Mouse (Mus musculus): ENCODE measurements around the gene Jun. TPM values are rescaled to one million over a fixed set of nuclear protein-coding genes. Genes with fewer than 3 reads are reported as not detected.

Gene Jun
- polyA plus RNA-seq, 1 experiment from 2014 or later, result 53.6 TPM

DNA sequence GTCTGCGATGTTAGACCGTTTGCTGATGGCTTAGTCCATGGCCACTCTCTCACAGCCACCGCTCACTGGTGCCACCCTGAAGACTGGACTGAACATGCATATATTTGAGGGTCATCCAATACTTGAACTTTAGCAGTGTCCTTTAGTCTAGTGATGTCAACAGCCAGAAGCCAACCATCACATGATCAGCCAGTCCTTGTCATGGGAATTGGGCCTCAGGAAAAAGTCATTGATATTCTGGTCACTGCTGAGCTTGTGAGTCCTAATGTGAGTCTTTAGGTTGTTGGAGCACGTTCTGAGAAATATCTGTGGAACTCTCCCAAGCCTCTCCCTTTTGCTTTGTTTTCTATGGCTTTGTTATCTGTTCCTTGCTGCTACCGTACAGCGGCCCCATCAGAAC, 43.3 kb upstream of the Jun start:
- no peak overlapping the region for H3K4me3 ChIP-seq (ENCODE audit: low read depth, low read length)
- ATAC-seq (ENCODE audit: low read depth) (no peak), DNase-seq (ENCODE audit: low spot score) (no peak)
- 94% methylated on average over 6 of the region's 6 CpGs for WGBS
- no peaks in the 10 kb centered on the region for H3K9me3 ChIP-seq (ENCODE audit: control insufficient read depth, low read length)
- no peaks in the 10 kb centered on the region for H3K36me3 ChIP-seq (ENCODE audit: control insufficient read depth, insufficient read depth, low read length)
- no peaks in the 10 kb centered on the region for H3K27me3 ChIP-seq (replicated peaks; ENCODE audit: control insufficient read depth, insufficient read depth, low read length)
- no peak overlapping the region for H3K9ac ChIP-seq (ENCODE audit: low read depth, low read length)
- peaks cover 21% of the 10 kb centered on the region; the same call in 1 of the 2 replicates for H3K4me1 ChIP-seq (ENCODE audit: control insufficient read depth, insufficient read depth, low read length)
- no peak overlapping the region for H3K4me2 ChIP-seq (ENCODE audit: low read depth, low read length)
- no peak overlapping the region for H3K27ac ChIP-seq (replicated peaks; ENCODE audit: low read depth, low read length)

DNA sequence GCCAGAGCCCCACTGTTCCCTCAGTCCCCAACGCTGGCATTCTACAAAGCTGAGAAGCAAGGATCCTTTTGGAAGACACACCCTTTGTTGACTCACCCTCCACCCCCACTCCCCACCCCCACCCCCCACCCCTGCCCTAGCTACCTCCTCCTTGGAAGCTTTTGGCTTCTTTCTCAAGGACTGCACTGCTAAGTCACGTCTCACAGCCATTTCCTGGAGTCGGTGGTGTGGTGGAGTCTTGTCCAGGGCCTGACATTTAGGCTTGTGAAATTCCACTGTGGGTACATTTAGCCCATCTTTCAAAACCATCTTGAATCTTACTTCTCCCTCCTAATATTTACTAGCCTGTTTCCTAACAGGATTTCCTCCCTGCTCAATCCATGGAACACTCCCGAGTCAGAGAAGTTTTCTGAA, 42.7 kb upstream of the Jun start:
- Histone ChIP-seq H3K27ac (replicated peaks; ENCODE audit: low read depth, low read length) (0 out of 2 replicates have a peak overlapping the region, but pooled peaks have one; percentile 13), H3K4me3 (ENCODE audit: low read depth, low read length) (no peak overlapping the region), H3K9me3 (ENCODE audit: control insufficient read depth, low read length) (no peaks in the 10 kb centered on the region), H3K4me2 (ENCODE audit: low read depth, low read length) (no peak overlapping the region), H3K9ac (ENCODE audit: low read depth, low read length) (no peak overlapping the region), H3K27me3 (replicated peaks; ENCODE audit: control insufficient read depth, insufficient read depth, low read length) (no peaks in the 10 kb centered on the region), H3K4me1 (ENCODE audit: control insufficient read depth, insufficient read depth, low read length) (peaks cover 21% of the 10 kb centered on the region; the same call in 1 of the 2 replicates), H3K36me3 (ENCODE audit: control insufficient read depth, insufficient read depth, low read length) (no peaks in the 10 kb centered on the region)
- DNase-seq (ENCODE audit: low spot score) (no peak), ATAC-seq (ENCODE audit: low read depth) (no peak)
- WGBS, result 49% methylated on average over 4 of the region's 4 CpGs

DNA sequence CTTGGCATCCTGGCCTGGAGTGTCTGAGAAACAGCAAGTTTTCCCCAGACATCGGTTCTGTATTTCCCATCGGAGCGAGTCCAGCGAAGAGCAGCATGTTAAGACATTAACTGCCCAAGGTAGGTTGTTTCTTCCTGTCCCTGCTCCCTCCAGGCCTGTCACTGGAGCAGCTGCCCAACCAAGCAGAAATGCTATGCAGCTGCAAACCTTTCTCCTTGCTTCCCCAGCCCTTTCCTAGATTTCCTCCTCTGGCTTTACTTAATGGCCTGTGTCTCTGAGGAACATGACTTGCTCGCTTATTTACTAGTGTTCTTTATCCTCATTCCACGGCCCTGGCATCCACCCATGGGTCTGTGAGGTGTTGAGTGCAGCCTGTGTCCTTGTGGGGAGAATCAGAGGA, 41.6 kb upstream of the Jun start:
- WGBS, result 60% methylated on average over 6 of the region's 6 CpGs
- Histone ChIP-seq H3K4me2 (ENCODE audit: low read depth, low read length) (no peak overlapping the region), H3K9me3 (ENCODE audit: control insufficient read depth, low read length) (no peaks in the 10 kb centered on the region), H3K4me1 (ENCODE audit: control insufficient read depth, insufficient read depth, low read length) (peaks cover 21% of the 10 kb centered on the region; the same call in 1 of the 2 replicates), H3K36me3 (ENCODE audit: control insufficient read depth, insufficient read depth, low read length) (no peaks in the 10 kb centered on the region), H3K4me3 (ENCODE audit: low read depth, low read length) (no peak overlapping the region), H3K27me3 (replicated peaks; ENCODE audit: control insufficient read depth, insufficient read depth, low read length) (no peaks in the 10 kb centered on the region), H3K27ac (replicated peaks; ENCODE audit: low read depth, low read length) (no peak overlapping the region; the same call in 1 of the 2 replicates), H3K9ac (ENCODE audit: low read depth, low read length) (no peak overlapping the region)
- ATAC-seq (ENCODE audit: low read depth), result no peak
- DNase-seq (ENCODE audit: low spot score), result no peak

DNA sequence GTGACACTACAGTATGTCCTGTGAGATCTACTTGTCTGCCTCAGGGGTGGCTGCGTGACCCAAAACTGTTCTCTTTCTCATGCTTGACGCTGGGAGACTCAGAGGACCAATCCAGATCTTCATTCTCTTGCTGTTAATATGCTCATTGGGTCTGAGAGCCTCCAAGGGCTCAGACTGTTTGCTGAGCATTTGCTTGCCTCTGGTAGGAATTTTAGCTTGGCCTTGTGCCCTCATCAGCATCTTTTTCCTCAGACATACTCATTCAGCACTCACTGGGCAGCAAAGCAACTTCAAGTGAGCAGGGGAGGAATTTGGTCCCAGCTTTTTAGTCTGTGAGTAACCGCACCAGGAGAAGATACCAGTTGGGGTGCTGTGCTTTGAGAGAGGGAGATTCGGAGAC, 40.5 kb upstream of the Jun start:
- Histone ChIP-seq H3K9ac (ENCODE audit: low read depth, low read length) (no peak overlapping the region), H3K9me3 (ENCODE audit: control insufficient read depth, low read length) (no peaks in the 10 kb centered on the region), H3K4me2 (ENCODE audit: low read depth, low read length) (no peak overlapping the region), H3K27ac (replicated peaks; ENCODE audit: low read depth, low read length) (no peak overlapping the region), H3K36me3 (ENCODE audit: control insufficient read depth, insufficient read depth, low read length) (no peaks in the 10 kb centered on the region), H3K4me1 (ENCODE audit: control insufficient read depth, insufficient read depth, low read length) (peaks cover 11% of the 10 kb centered on the region; the same call in 1 of the 2 replicates), H3K27me3 (replicated peaks; ENCODE audit: control insufficient read depth, insufficient read depth, low read length) (no peaks in the 10 kb centered on the region), H3K4me3 (ENCODE audit: low read depth, low read length) (no peak overlapping the region)
- ATAC-seq (ENCODE audit: low read depth), result no peak
- no peak for DNase-seq (ENCODE audit: low spot score)
- 77% methylated on average over 4 of the region's 4 CpGs for WGBS

DNA sequence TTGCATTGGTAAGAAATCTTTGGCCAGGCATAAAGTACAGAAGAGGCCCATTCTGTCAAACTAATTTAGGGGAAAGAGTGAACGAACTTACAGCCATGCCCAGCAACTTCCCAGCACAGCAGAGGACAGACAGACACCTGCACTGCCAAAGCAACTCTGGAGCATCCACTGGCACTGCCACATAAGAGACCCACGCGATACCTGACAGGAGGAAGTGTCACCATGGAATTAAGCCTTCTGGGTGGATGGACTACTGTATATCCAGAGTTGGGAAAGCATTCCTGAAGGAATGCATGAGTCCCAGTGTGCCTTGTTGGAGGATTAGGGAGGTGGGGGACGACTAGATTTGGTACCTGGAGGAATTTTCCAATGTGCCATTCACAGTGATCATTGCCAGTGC, 39.5 kb upstream of the Jun start:
- H3K9me3 ChIP-seq (ENCODE audit: control insufficient read depth, low read length), result no peaks in the 10 kb centered on the region
- no peak overlapping the region for H3K27ac ChIP-seq (replicated peaks; ENCODE audit: low read depth, low read length)
- H3K4me2 ChIP-seq (ENCODE audit: low read depth, low read length), result no peak overlapping the region
- H3K27me3 ChIP-seq (replicated peaks; ENCODE audit: control insufficient read depth, insufficient read depth, low read length), result no peaks in the 10 kb centered on the region
- no peak overlapping the region for H3K9ac ChIP-seq (ENCODE audit: low read depth, low read length)
- DNase-seq (ENCODE audit: low spot score) (no peak), ATAC-seq (ENCODE audit: low read depth) (no peak)
- no peak overlapping the region for H3K4me3 ChIP-seq (ENCODE audit: low read depth, low read length)
- H3K36me3 ChIP-seq (ENCODE audit: control insufficient read depth, insufficient read depth, low read length), result no peaks in the 10 kb centered on the region
- peaks cover 10% of the 10 kb centered on the region; the same call in 1 of the 2 replicates for H3K4me1 ChIP-seq (ENCODE audit: control insufficient read depth, insufficient read depth, low read length)
- 81% methylated on average over 4 of the region's 4 CpGs for WGBS

DNA sequence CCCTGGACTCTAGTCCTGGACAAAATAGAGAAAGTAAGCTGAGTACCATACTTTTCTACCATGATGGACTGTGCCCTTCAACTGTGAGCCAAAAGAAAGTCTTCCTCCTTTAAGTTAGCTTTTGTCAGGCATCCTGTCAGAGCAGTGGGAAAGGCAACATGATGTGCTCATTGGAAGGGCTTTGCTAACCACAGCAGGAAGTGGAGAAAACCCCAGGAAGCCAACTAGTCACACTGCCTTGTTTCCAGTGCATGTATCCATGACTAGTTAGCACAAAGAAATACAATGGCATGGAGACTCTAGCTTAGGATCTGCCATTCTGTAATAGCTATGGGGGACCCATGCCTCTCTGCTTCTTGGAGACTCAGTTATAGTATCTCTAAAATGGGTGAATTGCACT, 37.9 kb upstream of the Jun start:
- H3K4me1 ChIP-seq (ENCODE audit: control insufficient read depth, insufficient read depth, low read length), result peaks cover 10% of the 10 kb centered on the region; the same call in 1 of the 2 replicates
- DNase-seq (ENCODE audit: low spot score) (no peak), ATAC-seq (ENCODE audit: low read depth) (no peak)
- H3K9me3 ChIP-seq (ENCODE audit: control insufficient read depth, low read length), result no peaks in the 10 kb centered on the region
- H3K4me2 ChIP-seq (ENCODE audit: low read depth, low read length), result no peak overlapping the region
- no peak overlapping the region for H3K4me3 ChIP-seq (ENCODE audit: low read depth, low read length)
- no peaks in the 10 kb centered on the region for H3K36me3 ChIP-seq (ENCODE audit: control insufficient read depth, insufficient read depth, low read length)
- no peak overlapping the region for H3K9ac ChIP-seq (ENCODE audit: low read depth, low read length)
- H3K27me3 ChIP-seq (replicated peaks; ENCODE audit: control insufficient read depth, insufficient read depth, low read length), result no peaks in the 10 kb centered on the region
- H3K27ac ChIP-seq (replicated peaks; ENCODE audit: low read depth, low read length), result no peak overlapping the region

DNA sequence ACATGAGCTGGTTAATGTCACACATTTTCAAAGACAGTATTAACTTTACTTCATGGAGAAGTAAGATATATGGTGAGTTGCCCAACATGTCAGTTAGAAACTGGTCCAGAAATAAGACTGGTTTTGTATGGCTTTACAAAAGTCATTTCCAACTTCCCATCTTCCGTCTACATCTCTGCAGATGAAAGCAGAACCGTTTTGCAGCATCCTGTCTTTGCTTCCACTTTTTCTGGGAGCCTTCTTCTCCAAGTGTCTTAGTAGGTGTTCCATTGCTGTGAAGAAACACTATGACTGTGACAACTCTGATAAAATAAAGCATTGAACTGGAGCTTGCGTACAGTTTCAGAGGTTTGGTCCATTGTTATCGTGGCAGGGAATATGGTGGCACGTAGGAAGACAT, 37.0 kb upstream of the Jun start:
- no peak overlapping the region for H3K9ac ChIP-seq (ENCODE audit: low read depth, low read length)
- no peak for DNase-seq (ENCODE audit: low spot score)
- ATAC-seq (ENCODE audit: low read depth), result no peak
- peaks cover 10% of the 10 kb centered on the region; the same call in 1 of the 2 replicates for H3K4me1 ChIP-seq (ENCODE audit: control insufficient read depth, insufficient read depth, low read length)
- no peaks in the 10 kb centered on the region for H3K36me3 ChIP-seq (ENCODE audit: control insufficient read depth, insufficient read depth, low read length)
- 92% methylated on average over 5 of the region's 5 CpGs for WGBS
- no peak overlapping the region for H3K4me3 ChIP-seq (ENCODE audit: low read depth, low read length)
- H3K4me2 ChIP-seq (ENCODE audit: low read depth, low read length), result no peak overlapping the region
- no peaks in the 10 kb centered on the region for H3K27me3 ChIP-seq (replicated peaks; ENCODE audit: control insufficient read depth, insufficient read depth, low read length)
- H3K9me3 ChIP-seq (ENCODE audit: control insufficient read depth, low read length), result no peaks in the 10 kb centered on the region
- H3K27ac ChIP-seq (replicated peaks; ENCODE audit: low read depth, low read length), result no peak overlapping the region

DNA sequence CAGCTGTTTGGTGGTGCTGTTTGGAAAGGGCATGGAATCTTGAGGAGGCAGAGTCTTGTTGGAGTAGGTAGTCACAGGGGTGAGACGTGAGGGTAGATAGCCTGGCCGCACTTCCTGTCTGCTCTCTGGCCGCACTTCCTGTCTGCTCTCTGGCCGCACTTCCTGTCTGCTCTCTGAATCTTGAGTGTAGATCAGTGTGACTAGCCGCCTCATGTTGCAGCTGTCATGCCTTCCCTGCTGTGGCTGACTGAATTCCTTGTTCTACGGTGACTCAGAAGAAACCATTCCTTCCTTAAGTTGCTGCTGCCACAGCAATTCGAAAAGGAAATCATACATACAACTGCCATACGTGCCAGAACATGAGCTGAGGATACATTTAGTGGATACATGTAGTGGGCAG, 31.9 kb upstream of the Jun start:
- ATAC-seq (ENCODE audit: low read depth) (no peak), DNase-seq (ENCODE audit: low spot score) (no peak)
- Histone ChIP-seq H3K4me3 (ENCODE audit: low read depth, low read length) (no peak overlapping the region), H3K4me2 (ENCODE audit: low read depth, low read length) (no peak overlapping the region), H3K4me1 (ENCODE audit: control insufficient read depth, insufficient read depth, low read length) (peaks cover 14% of the 10 kb centered on the region), H3K27me3 (replicated peaks; ENCODE audit: control insufficient read depth, insufficient read depth, low read length) (no peaks in the 10 kb centered on the region), H3K9me3 (ENCODE audit: control insufficient read depth, low read length) (no peaks in the 10 kb centered on the region), H3K36me3 (ENCODE audit: control insufficient read depth, insufficient read depth, low read length) (no peaks in the 10 kb centered on the region), H3K27ac (replicated peaks; ENCODE audit: low read depth, low read length) (no peak overlapping the region), H3K9ac (ENCODE audit: low read depth, low read length) (no peak overlapping the region)
- WGBS, result 76% methylated on average over 8 of the region's 8 CpGs

DNA sequence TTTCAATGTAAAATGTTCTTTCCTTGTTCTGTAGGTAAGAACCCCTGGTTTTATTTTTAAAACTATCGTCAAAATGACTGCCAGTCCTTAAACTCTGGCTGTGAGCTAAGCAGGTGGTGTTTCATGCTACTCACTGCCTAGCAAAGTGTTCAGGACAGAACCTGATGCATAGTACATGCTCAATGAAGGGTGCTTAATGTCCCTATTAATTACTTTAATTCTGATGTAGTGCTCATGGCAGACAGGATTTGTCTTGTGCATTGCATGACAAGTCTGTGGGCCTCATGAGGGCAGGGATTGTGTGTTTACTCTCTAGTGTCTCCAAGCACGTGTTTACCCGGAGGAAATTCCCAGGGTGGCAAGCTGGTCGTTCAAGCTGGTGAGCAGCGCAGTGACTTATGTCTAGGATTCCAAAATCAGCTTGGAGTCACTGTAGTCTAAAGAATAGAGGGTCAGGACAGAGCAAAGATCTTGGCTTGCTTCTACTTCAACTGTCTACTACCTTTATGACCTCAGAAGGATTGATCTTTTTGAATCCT, 31.2 kb upstream of the Jun start:
- Histone ChIP-seq H3K27ac (replicated peaks; ENCODE audit: low read depth, low read length) (no peak overlapping the region; the same call in 1 of the 2 replicates), H3K4me3 (ENCODE audit: low read depth, low read length) (no peak overlapping the region), H3K27me3 (replicated peaks; ENCODE audit: control insufficient read depth, insufficient read depth, low read length) (no peaks in the 10 kb centered on the region), H3K4me2 (ENCODE audit: low read depth, low read length) (no peak overlapping the region), H3K4me1 (ENCODE audit: control insufficient read depth, insufficient read depth, low read length) (peaks cover 14% of the 10 kb centered on the region), H3K9me3 (ENCODE audit: control insufficient read depth, low read length) (no peaks in the 10 kb centered on the region), H3K9ac (ENCODE audit: low read depth, low read length) (no peak overlapping the region), H3K36me3 (ENCODE audit: control insufficient read depth, insufficient read depth, low read length) (no peaks in the 10 kb centered on the region)
- 78% methylated on average over 5 of the region's 5 CpGs for WGBS
- DNase-seq (ENCODE audit: low spot score) (no peak), ATAC-seq (ENCODE audit: low read depth) (no peak)

Measured in embryonic facial prominence, embryonic 14.5 days (tissue).